Mouse (Mus musculus) spleen, adult 18-20 months (tissue): ENCODE results near the gene Wfdc21.
A peak's percentile ranks its signal among the peaks of the same experiment; 100 is the strongest.

Experiments
- DNase-seq, 2 experiments: peaks; one replicate each; pipeline ENCODE4 v3.0.0; 2022; ENCODE audit warnings: mixed read lengths in 2 of 2

Gene Wfdc21

DNA sequence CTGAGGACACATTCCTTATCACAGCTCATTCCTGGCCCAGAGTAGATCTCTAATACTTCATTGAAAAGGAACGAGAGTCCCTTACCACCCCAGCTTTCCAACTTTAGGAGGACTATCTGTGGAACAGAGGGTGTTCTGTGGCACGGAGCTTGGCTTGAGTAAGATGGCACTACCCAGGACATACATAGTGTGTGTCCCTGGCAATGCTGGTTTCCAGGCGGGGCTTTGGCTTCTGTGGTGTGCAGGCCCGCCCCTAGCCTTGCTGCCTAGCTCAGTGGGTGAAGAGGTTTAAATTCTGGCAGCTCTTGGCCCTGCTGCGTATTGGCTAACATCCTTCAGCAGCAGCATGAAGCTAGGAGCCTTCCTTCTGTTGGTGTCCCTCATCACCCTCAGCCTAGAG is at the start of gene Wfdc21:
Gene Wfdc21, plus strand, starts transcription at position 260 of the 400 bp plus-strand sequence.
- DNase-seq = no peak

DNA sequence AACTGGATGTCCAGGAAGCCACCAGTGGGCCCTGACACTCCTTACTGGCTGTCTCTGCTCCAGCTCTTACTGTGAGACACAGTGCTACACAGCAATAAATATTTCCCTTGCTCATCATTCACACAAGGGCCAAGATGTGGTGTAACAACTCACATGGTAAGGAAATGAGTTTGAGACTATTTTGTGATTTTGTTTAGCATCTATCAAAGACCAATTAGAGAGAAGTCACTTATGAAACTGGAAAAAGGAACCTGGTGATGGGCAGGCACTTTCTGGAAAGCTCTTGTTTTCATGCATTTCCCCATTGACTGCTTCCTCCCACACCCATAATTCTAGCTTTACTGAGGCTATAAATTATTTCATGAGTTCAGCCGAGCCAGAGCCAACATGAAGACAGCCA is 43.0 kb upstream of the Wfdc21 start, which contains the start of gene Wfdc17:
Gene Wfdc17, plus strand, starts transcription at position 287 of the 400 bp plus-strand sequence.
- no peak for DNase-seq

DNA sequence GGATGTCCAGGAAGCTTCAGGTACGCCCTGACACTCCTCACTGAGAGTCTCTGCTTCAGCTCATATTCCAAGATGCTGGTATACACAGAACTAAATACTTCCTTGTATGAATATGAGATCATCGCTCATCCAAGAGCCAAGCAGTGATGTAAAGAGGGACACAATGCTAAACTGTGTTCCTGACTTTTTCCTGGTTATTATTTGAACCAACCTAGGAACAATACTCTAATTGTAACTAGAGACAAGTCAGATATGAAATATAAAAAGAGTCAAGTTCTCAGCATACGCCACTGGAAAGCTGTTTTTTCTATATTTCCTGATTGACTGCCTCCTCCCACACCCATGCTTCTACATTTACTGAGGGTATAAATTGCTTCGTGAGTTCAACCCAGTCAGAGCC is 38.0 kb upstream of the Wfdc21 start, which contains the start of gene Wfdc18:
Gene Wfdc18, plus strand, starts transcription at position 301 of the 400 bp plus-strand sequence.
- DNase-seq = no peak

DNA sequence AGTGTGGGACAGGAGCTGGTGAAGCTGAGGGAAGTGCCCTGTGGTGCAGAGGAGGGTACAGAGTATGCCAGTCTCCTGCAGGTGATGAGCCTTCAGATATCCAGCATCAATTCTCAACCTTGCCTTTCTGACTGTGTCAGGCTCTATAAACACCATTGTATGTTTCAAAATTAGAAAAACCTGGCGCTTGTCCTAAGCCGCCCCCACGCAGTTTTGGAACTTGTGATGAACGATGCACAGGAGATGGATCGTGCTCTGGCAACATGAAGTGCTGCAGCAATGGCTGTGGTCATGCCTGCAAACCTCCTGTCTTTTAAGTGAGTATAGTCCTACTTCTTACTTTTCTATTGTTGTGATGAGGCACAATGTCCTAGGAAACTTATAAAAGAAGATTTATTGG is 37.1 kb upstream of the Wfdc21 start:
- DNase-seq = no peak

DNA sequence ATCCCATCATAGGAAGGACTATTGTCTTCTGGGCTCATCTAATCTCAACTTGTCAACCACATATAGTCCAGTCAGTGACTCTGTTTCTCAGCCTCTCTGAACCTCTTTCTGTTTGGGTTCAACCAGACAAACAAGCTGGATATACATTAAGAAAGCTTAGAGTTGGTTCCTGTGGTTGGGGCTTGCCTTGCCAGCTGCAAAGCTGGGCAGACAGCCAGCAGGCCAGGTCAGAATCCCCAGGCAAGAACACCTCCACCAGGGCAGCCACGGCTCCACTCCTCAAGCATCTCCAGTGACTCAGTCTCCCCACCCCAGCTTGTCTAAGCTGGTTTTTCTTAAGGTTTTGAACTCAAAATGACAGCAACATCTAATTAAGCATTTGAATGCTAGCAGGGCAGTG is 34.1 kb upstream of the Wfdc21 start:
- no peak for DNase-seq

DNA sequence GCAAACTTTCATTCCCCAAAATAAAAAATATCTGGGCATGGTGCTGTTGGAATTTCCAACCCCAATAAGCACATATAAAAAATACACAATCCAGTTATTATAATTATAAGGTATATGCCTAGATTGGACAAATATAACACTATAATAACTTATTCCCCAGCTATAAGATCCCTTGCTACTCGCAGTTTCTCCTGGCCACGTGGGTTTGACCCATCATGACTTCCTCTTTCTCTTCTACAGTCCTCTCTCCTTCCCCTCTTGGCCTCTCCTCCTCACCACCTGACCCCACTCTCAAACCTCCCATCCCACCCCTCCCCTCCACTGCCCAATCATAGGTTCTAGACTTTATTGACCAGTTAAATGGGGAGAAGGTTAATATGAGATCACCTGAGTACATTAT is 32.8 kb upstream of the Wfdc21 start:
- DNase-seq = no peak

DNA sequence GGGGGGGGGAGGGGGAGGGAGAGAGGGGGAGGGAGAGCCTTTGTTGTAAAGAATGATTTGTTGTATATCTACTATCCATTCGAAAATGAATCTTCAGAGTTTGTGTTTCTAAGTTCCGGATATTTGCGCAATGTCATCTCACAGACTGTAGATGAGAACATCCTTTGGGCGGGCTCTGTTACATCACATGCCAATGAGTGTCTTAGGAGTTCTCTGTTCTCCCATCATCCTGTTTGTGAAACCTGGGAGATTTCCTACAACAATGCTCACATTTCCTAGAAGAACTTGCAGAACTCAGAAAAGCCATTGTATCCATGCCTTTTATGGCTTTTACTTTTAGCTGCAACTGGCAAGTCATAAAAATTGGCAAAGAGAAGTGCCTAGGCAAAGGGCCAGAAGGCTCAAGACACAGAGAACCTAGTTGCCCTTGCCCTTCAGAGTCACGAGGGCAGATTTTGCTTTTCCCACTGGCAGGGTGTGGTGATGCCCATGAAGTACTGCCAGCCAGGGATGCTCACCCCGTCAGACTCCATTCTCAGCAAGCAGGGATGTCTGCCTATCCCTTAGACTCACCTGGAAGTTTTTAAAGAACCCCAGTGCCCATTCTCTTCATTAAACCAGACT is 29.6 kb upstream of the Wfdc21 start:
- DNase-seq = no peak

DNA sequence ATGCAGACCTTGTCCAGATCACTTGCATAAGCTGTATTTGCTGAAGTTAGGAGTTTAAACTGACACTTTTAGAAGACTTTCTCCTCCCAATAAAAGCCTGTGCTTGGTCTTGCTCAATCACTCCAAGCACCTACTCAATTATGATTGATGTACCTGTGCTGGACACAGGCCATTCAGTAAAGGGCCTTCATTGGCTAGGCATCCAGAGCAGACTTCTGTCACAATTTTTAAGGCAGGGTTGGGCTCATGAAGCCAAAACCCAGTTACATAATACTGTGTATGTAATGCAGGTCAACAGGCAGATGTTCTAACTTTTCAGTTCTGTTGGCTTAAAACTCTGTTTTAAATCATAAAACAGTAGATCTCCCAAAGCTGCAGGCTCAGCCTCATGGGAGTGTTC is 26.0 kb upstream of the Wfdc21 start:
- DNase-seq = no peak

DNA sequence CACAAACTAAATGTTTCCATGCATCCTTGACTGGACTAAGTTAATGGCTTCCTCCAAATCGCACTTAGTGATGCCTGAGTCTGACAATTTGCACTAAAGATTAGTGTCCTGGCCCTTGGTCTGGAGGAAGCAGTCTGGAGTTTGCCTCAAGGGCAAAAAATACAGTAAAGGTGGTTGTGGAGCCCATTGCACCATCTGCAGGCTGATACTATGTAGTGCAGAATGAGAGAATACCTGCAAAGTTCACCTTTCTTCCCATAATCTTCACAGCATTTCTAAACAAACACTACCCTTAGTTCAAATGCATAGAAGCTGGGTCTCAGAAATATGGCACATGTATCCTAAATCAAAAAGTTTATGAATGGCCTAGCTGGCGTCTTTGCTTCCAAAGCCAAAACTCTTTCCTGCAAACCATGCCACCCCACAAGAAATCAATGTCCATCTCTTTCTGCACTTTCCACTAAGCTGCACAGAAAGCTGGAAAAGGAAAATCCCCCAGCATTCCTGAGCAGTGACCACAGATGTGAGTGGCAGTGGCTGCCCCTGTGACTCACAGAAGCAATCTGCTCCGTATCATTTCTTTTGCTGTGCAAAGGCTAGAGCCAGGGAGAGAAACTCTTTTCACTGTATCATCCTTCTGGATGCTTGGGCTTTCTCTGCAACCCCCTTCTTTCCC is 17.8 kb upstream of the Wfdc21 start:
- DNase-seq = no peak

DNA sequence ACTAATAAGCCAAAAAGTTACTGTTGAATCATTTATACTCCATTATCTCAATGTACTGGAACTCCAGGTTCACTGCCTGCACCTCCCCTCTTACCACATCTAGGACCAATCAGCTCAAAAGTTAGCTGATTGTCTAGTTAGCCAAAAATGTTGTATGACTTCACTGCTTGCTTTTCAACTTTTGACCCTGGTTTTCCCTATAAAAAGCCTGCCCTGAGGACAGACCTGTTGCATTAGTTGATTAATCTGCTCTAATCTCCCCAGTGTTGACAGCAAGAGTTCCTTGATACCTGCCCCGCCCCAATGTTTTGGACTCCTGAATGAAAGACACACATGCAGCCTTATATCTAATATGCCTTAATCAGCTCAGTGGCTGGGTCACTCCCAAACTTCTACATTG is 15.6 kb upstream of the Wfdc21 start:
- no peak for DNase-seq

DNA sequence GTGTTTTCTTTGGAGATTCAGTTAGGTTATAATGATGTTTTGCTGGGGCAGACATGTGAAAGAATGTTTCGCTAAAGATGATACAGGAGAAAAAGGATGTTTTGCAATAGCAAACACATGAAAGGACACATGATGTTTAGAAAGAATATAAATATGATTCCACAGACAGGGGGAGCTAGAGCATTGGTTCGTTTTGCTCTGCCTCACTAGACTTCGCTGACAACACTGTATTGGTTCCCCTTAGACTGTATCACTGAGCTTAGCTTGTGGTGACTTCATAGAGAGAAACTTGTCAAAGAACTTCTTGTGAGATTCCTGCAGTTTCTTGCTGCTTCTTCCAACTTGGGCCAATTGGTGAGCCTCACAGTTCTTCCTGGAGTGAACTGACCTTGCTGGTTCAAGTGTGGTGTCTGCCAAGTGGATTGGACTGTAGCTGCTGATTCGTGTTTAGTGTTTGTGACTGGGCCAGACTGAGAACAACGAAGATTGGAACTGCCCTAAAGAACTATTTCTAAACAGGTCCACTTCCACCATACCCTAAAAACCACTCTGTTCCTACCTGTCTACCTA is 13.6 kb upstream of the Wfdc21 start:
- no peak for DNase-seq

DNA sequence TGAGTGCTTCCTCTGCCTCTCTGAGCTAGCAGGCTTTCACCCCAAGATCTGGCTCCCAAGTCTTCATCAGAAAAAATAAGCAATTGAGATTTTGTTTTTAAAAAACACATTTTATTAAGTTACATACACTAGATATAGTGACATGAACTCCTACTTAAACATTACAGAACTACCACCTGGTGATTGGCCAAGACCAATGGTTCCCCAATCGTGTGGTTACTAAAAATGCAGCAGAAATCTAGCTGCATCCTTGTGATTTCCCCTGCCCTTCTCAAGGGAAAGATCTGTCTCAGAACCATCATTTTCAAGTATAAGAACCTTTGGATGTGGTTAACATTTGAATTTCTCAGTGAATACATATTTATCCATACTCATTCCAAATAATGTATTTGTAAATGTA is 12.5 kb upstream of the Wfdc21 start:
- no peak for DNase-seq

DNA sequence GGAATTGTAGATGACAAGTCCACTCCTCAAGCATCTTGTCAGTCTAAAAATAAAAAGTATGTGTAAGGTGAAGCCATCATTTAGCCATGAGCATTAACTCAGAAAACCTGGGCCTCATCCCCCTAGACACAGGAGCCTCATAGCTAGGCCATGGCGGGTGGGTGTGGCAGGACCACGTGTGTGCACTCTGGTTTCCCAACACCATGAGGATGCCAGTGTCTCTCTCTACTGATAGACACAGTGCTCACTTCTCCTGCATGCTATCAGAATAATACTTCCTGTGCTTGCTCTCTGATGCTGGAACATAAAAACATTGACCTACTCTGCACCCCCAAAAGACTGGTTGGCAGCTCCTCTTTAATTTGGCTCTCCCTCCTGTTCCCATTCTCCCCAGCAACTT is 10.9 kb upstream of the Wfdc21 start:
- DNase-seq = no peak

DNA sequence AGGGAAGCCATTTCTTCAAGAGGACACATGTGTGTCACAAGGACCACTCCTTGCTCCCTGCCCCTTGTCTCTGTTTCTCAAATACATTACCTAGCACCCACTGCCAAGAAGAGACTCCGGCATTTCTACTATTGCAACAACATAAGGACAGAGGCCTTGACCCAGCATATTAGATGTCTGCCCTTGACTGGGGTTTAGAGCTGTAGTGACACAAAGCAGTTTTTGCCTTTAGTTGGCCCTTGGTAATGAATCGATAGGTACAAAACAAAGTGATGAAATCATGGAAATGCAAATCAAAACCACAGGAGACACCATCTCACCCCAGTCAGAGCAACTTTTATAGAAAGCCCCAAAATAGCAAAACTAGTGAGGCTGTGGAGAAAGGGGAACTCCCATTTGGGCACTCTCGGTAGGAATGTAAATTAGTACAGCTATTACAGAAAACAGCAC is 9.6 kb upstream of the Wfdc21 start:
- DNase-seq = peak in 1 of 2 experiments; percentile 17

DNA sequence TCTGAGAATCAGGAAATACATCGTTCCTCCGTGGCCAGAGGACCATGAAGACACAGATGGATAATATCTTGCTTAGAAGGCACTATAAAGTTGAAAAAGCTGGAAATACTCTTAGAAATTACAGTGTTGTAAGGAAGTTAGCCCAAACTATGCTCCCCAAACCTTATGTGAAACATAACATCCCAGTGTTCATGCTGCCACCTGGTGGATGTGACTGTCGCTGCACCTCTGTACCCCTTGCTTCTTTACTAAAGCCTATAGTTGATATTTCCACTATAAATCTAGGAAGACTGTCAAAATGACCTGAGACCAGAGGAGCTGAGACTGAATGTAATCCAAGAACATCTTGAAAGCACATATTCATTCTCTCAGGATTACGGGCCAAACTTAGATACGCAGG is 7.5 kb upstream of the Wfdc21 start:
- DNase-seq = peak; percentile 52 to 82

DNA sequence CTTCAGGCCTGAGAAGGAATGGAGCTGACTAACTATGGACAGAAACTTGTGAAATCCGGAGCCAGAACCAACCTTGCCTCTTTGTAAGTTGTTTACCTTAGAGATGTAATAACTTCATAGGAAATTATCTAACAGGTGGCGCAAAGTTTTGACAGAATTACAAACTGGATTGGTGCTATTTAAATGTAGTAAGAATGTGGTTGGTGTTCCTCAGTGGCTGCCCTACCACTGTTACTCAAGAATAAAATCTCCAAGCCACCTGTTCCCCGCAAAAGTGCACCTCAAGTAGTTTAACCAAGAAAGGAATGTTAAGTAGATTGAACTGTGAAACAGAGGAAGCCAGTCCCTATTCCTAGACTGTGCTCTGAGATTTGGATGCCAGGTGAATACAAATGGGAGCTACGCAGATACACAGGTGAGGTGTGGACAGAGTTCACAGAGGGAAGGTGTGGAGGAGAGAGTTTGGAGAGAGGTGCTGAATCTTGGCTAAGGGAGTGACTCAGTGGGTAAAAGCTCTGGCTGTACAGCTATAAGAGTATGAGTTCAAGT is 6.2 kb upstream of the Wfdc21 start:
- DNase-seq = no peak

DNA sequence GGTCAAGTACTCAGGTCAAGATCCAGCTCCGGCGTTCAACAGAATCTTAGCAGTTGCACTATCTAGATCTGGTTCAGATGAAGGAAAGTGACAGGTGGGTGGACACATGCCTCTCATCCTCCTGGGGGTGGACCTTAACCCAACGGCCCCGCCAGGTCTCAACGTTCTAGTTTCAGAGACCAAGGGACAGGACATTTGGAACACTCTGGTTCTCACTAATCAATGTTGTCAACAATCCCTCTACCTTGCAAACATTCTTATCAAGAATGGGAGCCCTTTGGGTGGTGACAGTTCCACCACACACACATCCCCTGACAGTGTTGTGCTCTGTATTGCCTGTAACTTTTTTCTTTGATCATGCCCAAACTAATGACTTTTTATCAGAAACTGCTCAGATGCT is 4.9 kb upstream of the Wfdc21 start:
- no peak for DNase-seq

DNA sequence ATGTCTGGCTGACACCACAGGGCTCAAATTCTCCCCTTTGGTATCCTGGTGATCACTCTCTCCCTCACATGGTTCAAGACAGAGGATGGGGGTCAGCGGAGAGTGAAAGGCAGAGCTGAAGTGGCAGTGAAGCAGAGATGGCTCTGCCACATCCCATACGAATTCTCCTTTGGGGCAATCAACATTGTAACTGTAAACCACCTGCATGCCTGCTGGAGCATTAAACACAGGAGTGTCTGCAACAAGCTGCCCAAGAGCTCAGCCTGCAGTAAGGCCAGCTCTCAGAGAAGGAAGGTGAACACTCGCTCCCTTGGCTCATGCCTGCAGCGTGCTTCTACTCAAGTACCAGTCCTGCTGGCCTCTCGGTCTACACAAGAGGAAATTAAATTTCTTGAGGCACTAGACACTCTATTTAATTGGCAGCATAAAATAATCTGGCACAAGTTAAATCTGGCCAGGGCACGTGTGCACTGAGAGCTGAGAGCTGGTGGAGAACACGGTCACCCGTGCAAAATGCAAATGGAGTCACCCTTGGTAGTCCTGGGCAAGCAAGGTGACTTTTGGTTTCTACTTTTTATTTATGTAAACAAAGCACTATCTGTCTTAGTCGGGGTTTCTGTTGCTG is 3.9 kb upstream of the Wfdc21 start:
- DNase-seq = peak in 1 of 2 experiments; percentile 26

DNA sequence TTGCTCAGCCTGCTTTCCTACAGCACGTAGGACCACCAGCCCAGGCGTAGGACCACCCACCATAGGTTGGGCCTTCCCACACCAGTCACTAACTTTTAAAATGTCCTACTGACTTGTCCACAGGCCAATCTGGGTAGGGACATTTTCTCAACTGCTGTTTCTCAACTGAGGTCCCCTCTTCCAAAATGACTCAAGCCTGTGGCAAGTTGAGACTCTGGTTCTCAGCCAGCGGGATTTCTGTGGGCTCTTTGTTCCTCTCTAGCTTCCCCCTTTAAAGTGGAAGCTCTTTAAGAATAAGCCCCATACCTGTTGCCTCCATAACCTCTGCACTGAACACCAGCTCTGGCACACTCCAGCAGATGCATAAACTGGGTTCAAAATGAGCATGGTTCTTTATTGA is 3.2 kb upstream of the Wfdc21 start:
- no peak for DNase-seq

DNA sequence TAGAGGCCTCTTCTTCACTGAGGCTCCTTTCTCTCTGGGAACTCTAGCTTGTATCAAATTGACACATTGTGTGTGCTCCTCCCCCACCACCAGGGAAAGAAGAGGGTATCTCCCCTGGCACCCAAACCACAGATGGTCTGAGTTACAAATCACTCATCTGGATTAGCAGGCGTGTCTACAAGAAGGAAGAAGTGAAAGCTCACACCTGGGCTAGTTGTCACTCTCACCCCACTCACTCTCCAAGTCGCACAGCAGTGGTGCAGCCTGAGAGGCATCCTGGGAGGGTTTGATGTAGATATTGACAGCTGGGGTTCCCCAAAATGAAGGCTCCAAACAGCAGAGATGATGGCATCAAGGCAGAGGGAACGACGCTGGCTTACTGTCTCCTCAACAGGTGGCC is 588 bp upstream of the Wfdc21 start:
- DNase-seq = peak; percentile 39 to 60

DNA sequence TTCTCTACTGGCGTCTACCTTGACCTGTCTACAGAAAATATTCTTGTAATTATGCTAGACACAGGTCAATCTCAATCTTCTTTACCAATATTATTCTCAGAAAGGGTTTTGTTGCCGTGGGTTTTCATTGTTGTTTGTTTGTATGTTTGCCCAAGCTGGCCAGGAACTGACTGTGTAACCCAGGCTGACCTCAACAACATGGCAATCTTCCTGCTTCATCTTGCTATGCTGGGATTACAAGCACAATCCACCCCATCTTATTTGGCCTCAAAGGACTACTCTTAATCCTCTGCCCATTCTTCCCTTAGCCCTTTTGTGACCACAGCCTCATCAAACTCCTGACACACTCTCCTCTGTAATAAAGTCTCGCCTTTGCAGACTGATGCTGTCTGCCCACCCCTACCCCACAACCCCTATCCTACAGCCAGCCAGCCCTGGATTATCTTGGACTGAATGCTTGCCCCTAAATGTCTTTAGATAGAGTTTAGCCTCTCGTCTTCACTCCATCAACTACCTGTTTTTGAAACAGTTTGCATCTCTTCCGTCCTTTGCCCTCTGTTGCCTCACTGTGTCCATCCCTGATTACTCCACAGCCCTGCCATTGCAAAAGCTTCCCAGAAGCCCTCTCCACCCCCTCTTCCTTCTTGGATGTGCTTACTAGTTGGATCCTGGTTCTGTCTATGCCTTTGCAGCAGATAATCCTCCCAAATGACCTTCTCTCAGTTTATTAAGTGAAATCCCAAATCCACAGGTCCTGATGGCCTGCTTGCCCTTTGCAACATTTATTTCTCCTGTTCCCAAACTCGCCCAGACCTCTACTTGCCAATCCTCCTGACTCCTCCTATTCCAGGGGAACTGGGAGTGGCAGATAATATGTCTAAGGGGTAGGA is 881 bp downstream of the Wfdc21 start:
- DNase-seq = no peak

DNA sequence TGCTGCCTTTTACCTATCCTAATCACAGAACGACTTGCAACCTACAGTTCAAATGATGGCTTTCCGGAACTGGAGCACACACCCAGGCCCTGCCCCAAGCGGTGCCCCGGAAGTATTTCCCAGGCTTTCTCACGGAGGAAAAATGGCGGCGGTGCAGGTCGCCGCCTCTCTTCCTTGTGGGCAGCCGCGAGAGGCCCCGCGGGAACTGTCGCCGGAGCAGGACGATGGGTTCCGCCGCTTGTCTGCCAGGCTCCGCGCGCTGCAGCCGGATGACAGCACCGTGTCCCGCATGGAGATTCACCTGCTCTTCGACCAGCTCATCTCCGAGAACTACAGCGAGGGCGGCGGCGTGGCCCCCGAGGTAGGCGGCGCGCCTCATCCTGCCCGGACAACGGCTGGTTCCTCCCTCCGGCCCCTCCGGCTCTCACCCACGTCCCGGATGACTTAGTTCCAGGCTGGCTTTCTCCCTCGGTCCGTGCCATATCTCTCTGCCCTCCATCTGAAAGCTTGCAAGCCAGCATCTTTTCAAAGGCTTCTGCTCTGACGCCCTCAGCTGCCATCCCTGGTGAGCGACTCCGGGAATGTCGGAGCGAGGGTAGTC is 6.9 kb downstream of the Wfdc21 start, which contains the start of gene Heatr6:
Gene Heatr6, plus strand, starts transcription at position 116 of the 601 bp plus-strand sequence.
- peak; percentile 72 to 82 for DNase-seq
